Mouse (Mus musculus): ENCODE data around the gene Dhcr7. TPM values are rescaled to one million over a fixed set of nuclear protein-coding genes. Genes with fewer than 3 reads are reported as not detected.

Dhcr7 gene
- 10 to 100 TPM; 34.0 to 35.1 TPM for total RNA-seq (2021)
- long read RNA-seq, experiment 1, partial matches to known transcripts: 31 of 36 reads
- long read RNA-seq, experiment 1, other reads (novel, unspliced or antisense): 4 of 36 reads
- long read RNA-seq, experiment 2, partial matches to known transcripts: 43 of 56 reads
- long read RNA-seq, experiment 2, other reads (novel, unspliced or antisense): 13 of 56 reads

GRCm38 (mm10) chr7:143822375-143823265 is at the start of gene Dhcr7, which contains the start of gene Nadsyn1:
Gene Dhcr7 (plus strand): TSS chr7:143823145.
Gene Nadsyn1 (minus strand): TSS chr7:143822849.
- Histone ChIP-seq H3K4me3 (peak within 1 kb of the TSS; percentile 78), H3K27ac (peak within 1 kb of the TSS; percentile 98)
- peak; percentile 99 for DNase-seq (ENCODE audit: low spot score in 2 of 2)
- no peak for TF ChIP-seq CTCF (conservative IDR thresholded peaks at IDR 0.05)

- Histone ChIP-seq H3K27ac (no peak overlapping the region), H3K4me3 (no peak overlapping the region)
- TF ChIP-seq CTCF (conservative IDR thresholded peaks at IDR 0.05): no peak
- DNase-seq (ENCODE audit: low spot score in 2 of 2): no peak
Measured at GRCm38 (mm10) chr7:143776137-143776536, 46.8 kb upstream of the Dhcr7 start.

- Histone ChIP-seq H3K4me3 (no peak overlapping the region), H3K27ac (no peak overlapping the region)
- no peak for DNase-seq (ENCODE audit: low spot score in 2 of 2)
- TF ChIP-seq CTCF (conservative IDR thresholded peaks at IDR 0.05): no peak
Measured at GRCm38 (mm10) chr7:143777375-143777774, 45.6 kb upstream of the Dhcr7 start.

GRCm38 (mm10) chr7:143783378-143783995 is 39.5 kb upstream of the Dhcr7 start:
- no peak for DNase-seq (ENCODE audit: low spot score in 2 of 2)
- H3K27ac ChIP-seq: peak overlapping the region; percentile 78

GRCm38 (mm10) chr7:143783996-143784829 is 38.7 kb upstream of the Dhcr7 start, which contains the start of gene Mrgpre:
Gene Mrgpre (minus strand): TSS chr7:143784500.
- Histone ChIP-seq H3K4me3 (peak within 1 kb of the TSS; percentile 60), H3K27ac (peak within 1 kb of the TSS; percentile 78)
- peak; percentile 50 to 59 for DNase-seq (ENCODE audit: low spot score in 2 of 2)
- TF ChIP-seq CTCF (conservative IDR thresholded peaks at IDR 0.05): no peak

More at GRCm38 (mm10) chr7:143783378-143783995, 39.5 kb upstream of the Dhcr7 start:
- no peak for TF ChIP-seq CTCF (conservative IDR thresholded peaks at IDR 0.05)
- peak overlapping the region; percentile 60 for H3K4me3 ChIP-seq

- Histone ChIP-seq H3K4me3 (no peak overlapping the region), H3K27ac (no peak overlapping the region)
- no peak for DNase-seq (ENCODE audit: low spot score in 2 of 2)
- TF ChIP-seq CTCF (conservative IDR thresholded peaks at IDR 0.05): no peak
Measured at GRCm38 (mm10) chr7:143792336-143792985, 30.5 kb upstream of the Dhcr7 start.

- DNase-seq (ENCODE audit: low spot score in 2 of 2): no peak
- H3K4me3 ChIP-seq: no peak overlapping the region
- TF ChIP-seq CTCF (conservative IDR thresholded peaks at IDR 0.05): peak; percentile 70
- no peak overlapping the region for H3K27ac ChIP-seq
Measured at GRCm38 (mm10) chr7:143793121-143793520, 29.8 kb upstream of the Dhcr7 start.

- TF ChIP-seq CTCF (conservative IDR thresholded peaks at IDR 0.05): no peak
- H3K27ac ChIP-seq: no peak overlapping the region
- DNase-seq (ENCODE audit: low spot score in 2 of 2): no peak
- no peak overlapping the region for H3K4me3 ChIP-seq
Measured at GRCm38 (mm10) chr7:143798783-143799182, 24.2 kb upstream of the Dhcr7 start.

GRCm38 (mm10) chr7:143800770-143801169 is 22.2 kb upstream of the Dhcr7 start:
- no peak for DNase-seq (ENCODE audit: low spot score in 2 of 2)
- Histone ChIP-seq H3K4me3 (no peak overlapping the region), H3K27ac (no peak overlapping the region)
- TF ChIP-seq CTCF (conservative IDR thresholded peaks at IDR 0.05): no peak

- no peak for TF ChIP-seq CTCF (conservative IDR thresholded peaks at IDR 0.05)
- Histone ChIP-seq H3K27ac (no peak overlapping the region), H3K4me3 (no peak overlapping the region)
- DNase-seq (ENCODE audit: low spot score in 2 of 2): no peak
Measured at GRCm38 (mm10) chr7:143801195-143802065, 21.5 kb upstream of the Dhcr7 start.

- no peak overlapping the region for H3K4me3 ChIP-seq
- peak; percentile 53 to 55 for DNase-seq (ENCODE audit: low spot score in 2 of 2)
- no peak for TF ChIP-seq CTCF (conservative IDR thresholded peaks at IDR 0.05)
- H3K27ac ChIP-seq: no peak overlapping the region
Measured at GRCm38 (mm10) chr7:143805199-143805624, 17.7 kb upstream of the Dhcr7 start.
